Mouse (Mus musculus) kidney, postnatal 10 days (tissue): ENCODE measurements at regions not wholly inside any gene's neighbourhood (a gene's known extent, or its start where the extent isn't known, plus 50 kb on each side); places are given as distances from the start of the nearest gene placed in this dataset.

Experiments
- DNase-seq: peaks from one replicate; pipeline ENCODE4 v3.0.0; 2021; ENCODE audit warnings: mixed read lengths

GRCm38 (mm10) chr14:17234898-17235297, 415.9 kb upstream of the Rarb start:
- no peak for DNase-seq

DNA sequence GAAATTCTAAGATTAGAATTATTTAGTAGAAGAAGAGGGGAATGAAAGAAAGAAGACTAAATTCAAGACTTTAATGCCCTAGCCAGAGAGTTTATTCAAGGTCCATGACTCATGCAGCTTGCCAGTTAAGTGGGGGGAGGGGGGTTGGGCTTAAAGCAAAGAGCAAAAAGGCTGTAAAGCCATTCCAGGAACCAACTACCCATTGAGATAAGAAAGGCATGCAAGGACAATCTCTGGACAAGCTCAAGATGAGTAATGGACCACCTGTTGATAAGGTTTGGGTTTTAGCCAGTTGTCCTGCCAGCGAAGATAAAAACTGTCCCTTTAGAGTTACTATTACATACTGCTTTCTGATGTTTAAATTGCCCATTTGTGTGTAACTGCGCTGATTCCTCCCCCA, 392.5 kb upstream of the Rarb start:
- DNase-seq, result no peak

DNA sequence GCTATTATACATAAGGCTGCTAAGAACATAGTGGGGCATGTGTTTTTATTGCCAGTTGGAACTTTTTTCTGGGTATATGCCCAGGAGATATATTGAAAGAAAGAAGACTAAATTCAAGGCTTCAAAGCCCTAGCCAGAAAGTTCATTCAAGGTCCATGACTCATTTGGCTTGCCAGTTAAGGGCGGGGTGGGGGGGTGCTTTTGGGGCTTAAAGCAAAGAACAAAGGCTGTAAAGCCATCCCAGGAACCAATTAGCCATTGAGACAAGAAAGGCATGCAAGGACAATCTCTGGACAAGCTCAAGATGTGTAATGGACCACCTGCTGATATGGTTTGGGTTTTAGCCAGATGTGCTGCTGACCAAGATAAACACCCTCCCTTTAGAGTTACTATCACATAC, 386.7 kb upstream of the Rarb start:
- no peak for DNase-seq

DNA sequence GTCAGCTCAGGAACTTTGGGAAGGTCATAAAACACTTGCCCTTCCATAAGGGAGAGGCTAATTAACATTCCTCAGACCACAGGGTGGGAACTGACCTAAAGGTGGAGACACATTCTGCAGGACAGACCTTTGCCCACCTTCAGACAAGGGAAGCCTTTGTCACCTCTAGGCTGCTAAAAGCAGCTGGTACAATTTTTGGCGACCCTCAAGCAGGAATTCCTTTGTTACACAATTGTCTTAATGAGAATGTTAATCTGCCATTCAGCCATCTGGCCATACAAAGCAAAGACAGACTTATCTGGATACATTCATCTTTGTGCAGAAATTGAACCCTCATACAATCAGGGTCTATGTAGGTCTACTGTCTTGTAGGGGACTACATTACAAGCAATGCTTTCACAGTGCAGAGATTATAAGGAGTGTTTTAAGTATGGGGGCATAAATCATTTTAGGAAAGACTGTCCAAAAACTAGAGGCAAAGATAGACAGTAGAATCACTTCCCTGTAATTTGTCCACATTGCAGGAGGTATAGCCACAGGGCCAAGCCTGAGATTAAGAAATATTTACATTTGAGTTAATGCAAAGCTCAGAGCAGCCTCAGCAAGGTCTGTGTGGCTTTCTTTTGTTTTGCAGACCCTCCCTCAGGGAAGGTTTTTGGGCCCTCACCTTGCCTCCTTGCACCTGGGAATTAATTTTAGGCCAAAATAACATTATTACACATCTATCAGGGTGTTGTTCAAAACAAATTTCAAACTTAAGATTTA, 384.5 kb upstream of the Rarb start:
- DNase-seq, result no peak

DNA sequence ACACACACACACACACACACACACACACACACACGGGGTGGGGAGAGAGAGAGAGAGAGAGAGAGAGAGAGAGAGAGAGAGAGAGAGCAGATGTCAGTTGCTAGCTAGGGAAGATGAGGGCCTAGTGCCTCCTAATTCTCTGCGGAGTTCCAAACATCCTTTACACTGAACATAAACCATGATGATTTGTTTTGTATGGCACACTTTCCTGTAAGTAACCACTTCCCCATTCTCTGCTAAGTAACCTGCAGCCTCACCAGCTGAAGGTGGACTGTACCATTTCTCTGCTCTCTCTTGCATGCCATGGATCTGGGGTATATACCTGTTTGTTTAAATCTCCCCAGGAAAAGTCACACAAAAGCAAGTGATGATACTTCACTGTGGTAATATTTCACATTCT, 374.0 kb upstream of the Rarb start:
- DNase-seq, result no peak

DNA sequence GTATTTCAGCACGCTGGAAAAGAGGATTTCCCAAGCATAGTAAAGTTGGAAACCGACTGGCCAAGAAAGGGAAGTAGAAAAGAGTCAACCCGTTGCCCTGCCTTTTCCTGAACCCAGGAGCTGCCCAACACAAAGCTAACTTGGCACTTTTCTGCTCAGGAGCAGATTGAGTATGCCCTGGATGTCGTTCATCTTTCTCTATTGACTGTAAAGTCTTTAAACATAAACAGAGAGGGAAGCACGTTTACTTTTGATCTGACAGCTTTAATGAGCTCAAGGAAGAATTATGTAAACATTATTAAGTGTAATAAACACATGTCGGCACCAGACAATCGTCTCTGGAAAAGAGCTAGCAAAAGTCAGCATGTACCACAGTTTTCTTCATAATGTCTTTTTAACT, 354.3 kb upstream of the Rarb start:
- no peak for DNase-seq

DNA sequence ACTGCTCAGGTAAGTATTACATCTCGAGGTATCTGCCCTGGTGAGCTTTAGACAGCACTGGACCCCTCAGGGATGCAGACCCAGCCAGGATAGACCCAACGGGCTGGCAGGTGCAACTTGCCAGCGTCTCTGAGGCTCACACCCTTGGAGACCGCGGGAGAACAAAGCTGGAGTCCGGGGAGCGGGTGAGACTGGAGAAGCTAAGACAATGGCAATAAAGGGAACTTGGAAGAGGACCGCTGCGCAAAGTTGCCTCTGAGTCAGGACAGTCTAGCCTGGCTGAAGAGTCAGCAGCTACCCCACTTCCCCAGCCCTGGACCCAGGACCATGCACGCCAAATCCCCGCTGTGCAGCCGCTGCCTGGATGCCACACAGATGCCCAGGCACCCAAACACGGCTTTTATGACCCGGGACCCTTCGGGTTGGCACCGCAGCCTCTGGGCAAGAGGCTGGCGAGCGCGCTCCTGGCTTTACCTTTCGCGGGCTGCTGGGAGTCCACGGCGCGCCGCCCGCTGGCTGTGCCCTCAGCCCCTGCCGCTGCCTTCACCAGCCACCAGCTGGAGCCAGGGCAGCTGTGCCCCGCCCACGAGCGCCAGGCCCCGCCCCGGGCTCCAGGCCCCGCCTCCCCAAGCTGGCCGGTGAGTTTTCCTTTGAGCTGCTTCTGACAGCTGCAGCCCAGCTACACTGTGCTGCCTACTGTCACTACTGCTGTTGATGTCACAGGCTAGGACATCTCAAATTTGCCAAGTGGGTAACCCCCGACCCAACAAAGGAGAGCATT, 353.6 kb upstream of the Rarb start:
- DNase-seq, result peak; percentile 86

- DNase-seq, result no peak
These were observed 352.9 kb upstream of the Rarb start for GRCm38 (mm10) chr14:17171896-17172295.

GRCm38 (mm10) chr14:17158324-17158723, 339.4 kb upstream of the Rarb start:
- DNase-seq, result no peak

GRCm38 (mm10) chr14:17156402-17156954, 337.5 kb upstream of the Rarb start:
- DNase-seq, result no peak

DNA sequence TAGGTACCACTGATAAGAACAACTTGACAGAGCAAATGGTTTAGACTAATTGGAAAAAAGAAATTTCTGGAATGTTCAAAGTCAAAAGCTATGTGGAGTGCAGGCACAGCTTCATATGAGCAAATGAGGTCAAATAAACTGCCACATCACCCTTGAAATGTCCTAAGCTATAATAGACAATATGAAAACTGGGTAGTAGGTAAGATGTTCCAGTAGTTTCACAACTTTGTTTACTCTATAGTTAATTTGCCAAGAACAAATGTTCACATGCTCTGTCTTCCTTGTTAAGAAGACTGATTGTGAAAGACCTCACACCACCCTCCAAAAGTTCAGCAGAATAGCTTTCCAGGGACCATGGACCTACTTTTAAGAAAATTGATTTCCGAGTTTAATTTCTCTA, 301.7 kb upstream of the Rarb start:
- no peak for DNase-seq

- no peak for DNase-seq
These were observed 287.7 kb upstream of the Rarb start for GRCm38 (mm10) chr14:17106668-17107067.

DNA sequence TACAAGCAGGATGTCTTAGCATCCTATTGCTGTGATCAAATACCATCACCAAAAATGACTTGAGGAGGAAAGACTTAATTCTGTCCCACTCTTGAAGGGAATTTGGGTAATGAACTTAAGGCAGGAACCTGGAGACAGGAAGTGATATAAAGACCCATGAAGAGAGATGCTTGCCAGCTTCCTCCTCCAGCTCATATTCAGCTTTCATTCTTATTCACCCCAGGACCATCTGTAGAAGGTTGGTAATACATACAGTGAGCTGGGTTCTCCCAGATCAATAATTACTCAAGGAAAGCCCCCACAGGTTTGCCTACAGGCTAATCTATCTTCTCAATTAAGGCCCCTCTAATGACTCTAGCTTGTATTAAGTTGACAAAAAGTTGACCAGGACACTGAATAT, 283.5 kb upstream of the Rarb start:
- DNase-seq, result no peak

DNA sequence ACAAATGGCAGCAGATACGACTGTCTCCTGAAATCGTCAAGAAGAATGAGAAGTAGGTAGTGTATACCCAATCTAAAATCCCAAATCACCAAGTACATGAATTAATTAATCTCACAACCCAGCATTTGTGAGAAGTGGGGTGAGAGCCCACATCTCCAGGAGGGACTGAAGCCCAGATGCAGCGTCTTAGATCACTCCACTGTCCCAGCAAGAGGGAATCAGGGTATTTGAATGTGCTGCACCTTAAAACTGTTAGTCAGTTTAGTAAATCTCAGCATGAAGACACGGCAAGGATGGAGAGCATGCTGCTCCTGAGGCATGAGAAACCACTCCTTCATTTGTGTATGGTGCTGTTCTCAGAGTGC, 271.6 kb upstream of the Rarb start:
- DNase-seq, result no peak

DNA sequence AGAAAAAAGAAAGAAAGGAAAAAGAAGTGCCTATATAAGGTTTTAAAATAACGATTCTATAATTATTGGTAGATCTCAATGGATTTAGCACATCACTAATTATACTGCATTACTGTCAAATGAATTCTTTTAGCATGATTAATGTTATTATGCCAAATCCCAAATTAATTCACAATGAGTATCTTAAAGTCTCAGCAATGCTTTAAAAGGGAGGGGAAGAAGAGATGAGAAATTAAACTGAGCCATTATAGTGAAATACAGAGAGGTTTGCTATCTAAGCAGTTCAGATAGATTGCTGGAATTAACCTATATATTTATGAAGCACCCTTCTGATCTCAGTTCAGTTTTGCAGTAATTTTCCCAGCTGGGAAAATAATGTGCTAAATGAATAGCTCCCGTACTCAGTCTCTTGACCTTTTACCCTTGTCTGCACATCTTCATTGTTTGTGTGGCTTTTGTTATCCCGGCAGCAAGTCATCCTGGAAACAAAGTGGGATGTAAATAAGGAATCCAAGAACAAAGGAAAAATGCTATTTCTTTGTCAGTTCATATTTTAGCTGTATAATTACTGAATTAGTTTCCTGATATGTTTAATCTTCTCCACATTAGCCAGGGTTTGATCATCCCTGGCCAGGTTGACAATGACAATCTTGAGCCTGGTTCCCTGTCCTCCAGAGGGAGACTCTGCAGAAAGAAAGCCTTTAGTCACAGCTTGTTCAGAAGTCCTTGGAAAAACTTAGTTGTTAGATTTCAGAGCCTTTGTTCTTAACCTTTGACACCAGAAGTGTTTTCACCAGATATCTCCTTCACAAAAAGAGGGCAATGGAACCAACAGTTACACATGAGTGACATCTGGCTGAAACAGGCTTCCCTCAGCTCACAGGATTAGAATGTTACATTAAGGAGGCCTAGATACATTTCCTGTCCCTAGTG, 270.9 kb upstream of the Rarb start:
- no peak for DNase-seq

GRCm38 (mm10) chr14:17089089-17089634, 270.2 kb upstream of the Rarb start:
- DNase-seq, result no peak

DNA sequence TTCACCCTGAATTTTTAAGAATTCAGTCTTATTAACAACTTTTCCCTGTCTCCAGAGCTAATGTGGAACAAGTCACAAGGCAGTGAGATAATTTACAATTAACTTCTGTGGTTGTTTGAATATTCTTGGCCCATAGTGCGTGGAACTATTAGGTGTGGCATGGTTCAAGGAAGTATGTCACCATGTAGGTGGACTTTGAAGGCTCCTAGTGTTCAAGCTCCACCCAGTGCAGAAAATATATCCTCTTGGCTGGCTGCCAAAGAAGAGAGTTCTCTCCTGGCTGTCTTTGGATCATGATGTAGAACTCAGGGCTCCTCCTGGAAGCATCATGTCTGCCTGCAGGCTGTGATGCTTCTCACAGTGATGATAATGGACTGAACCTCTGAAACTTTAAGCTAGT, 268.9 kb upstream of the Rarb start:
- DNase-seq, result no peak

GRCm38 (mm10) chr14:17083907-17084306, 265.0 kb upstream of the Rarb start:
- no peak for DNase-seq

GRCm38 (mm10) chr14:17081904-17082303, 262.9 kb upstream of the Rarb start:
- DNase-seq, result no peak

GRCm38 (mm10) chr14:17079513-17079912, 260.6 kb upstream of the Rarb start:
- peak; percentile 32 for DNase-seq

DNA sequence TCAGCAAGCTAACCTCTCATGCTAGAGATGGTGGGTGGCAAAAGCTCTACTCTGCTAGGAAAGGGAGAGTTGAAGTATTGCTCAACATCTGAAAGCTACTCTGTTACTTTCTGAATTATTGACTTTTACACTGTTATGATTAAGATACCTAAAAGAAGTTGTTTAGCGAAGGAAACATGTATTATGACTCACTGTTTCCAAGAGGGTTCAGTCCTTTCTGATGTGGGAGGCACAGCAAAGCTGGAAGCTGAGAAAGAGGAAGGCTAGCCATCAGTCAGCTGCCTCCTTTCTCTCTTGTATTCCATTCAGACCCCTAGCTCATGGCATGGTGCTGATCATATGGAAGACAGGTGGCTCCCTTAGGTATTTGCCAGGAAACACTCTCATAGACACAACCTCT, 242.4 kb upstream of the Rarb start:
- DNase-seq, result no peak

GRCm38 (mm10) chr14:17058438-17058837, 239.5 kb upstream of the Rarb start:
- DNase-seq, result no peak

- no peak for DNase-seq
These were observed 238.4 kb upstream of the Rarb start for GRCm38 (mm10) chr14:17057355-17057754.
